Mouse (Mus musculus): ENCODE data around the gene Rabl3.

Gene Rabl3

GRCm38 (mm10) chr16:37546312-37546711 is 6.6 kb downstream of the Rabl3 start:
- CTCF ChIA-PET: no interaction called here

GRCm38 (mm10) chr16:37550266-37550665 is 10.6 kb downstream of the Rabl3 start:
- CTCF ChIA-PET: no interaction called here

- CTCF ChIA-PET: interaction anchor here (0.6 kb wide), 1 partner anchor 41 kb away, joined by 5 read pairs; no protein-coding TSS in a partner anchor
Measured at GRCm38 (mm10) chr16:37550981-37551380, 11.3 kb downstream of the Rabl3 start.

GRCm38 (mm10) chr16:37552824-37553223 is 13.1 kb downstream of the Rabl3 start:
- CTCF ChIA-PET: no interaction called here

- CTCF ChIA-PET: no interaction called here
Measured at GRCm38 (mm10) chr16:37562414-37562813, 22.7 kb downstream of the Rabl3 start.

- CTCF ChIA-PET: no interaction called here
Measured at GRCm38 (mm10) chr16:37562961-37563360, 23.3 kb downstream of the Rabl3 start.

GRCm38 (mm10) chr16:37565117-37565516 is 25.4 kb downstream of the Rabl3 start:
- CTCF ChIA-PET: no interaction called here

GRCm38 (mm10) chr16:37566107-37566506 is 26.4 kb downstream of the Rabl3 start:
- CTCF ChIA-PET: no interaction called here

- CTCF ChIA-PET: no interaction called here
Measured at GRCm38 (mm10) chr16:37567113-37568050, 27.7 kb downstream of the Rabl3 start.

GRCm38 (mm10) chr16:37571554-37571953 is 31.9 kb downstream of the Rabl3 start:
- CTCF ChIA-PET: no interaction called here

- CTCF ChIA-PET: interaction anchor here (0.6 kb wide), 2 partner anchors 13 to 43 kb away, joined by 3 to 9 read pairs; no protein-coding TSS in a partner anchor
Measured at GRCm38 (mm10) chr16:37572117-37572754, 32.6 kb downstream of the Rabl3 start.

GRCm38 (mm10) chr16:37573061-37573460 is 33.4 kb downstream of the Rabl3 start:
- CTCF ChIA-PET: no interaction called here

GRCm38 (mm10) chr16:37575325-37575724 is 35.6 kb downstream of the Rabl3 start:
- CTCF ChIA-PET: no interaction called here

GRCm38 (mm10) chr16:37579591-37579990 is 39.9 kb downstream of the Rabl3 start:
- CTCF ChIA-PET: no interaction called here

GRCm38 (mm10) chr16:37579994-37580393 is 40.3 kb downstream of the Rabl3 start, which contains the start of gene Hgd:
TSS of gene Hgd (plus strand) at chr16:37580153.
- CTCF ChIA-PET: no interaction called here

- CTCF ChIA-PET: no interaction called here
Measured at GRCm38 (mm10) chr16:37580651-37581050, 41.0 kb downstream of the Rabl3 start.

- CTCF ChIA-PET: no interaction called here
Measured at GRCm38 (mm10) chr16:37581901-37582300, 42.2 kb downstream of the Rabl3 start.

GRCm38 (mm10) chr16:37583306-37583705 is 43.6 kb downstream of the Rabl3 start:
- CTCF ChIA-PET: no interaction called here

- CTCF ChIA-PET: interaction anchor here (0.7 kb wide), 1 partner anchor 76 kb away, joined by 4 read pairs; no protein-coding TSS in a partner anchor
Measured at GRCm38 (mm10) chr16:37583801-37584200, 44.1 kb downstream of the Rabl3 start.

- CTCF ChIA-PET: interaction anchor here (0.7 kb wide), 1 partner anchor 75 kb away, joined by 4 read pairs; no protein-coding TSS in a partner anchor
Measured at GRCm38 (mm10) chr16:37584218-37585035, 44.7 kb downstream of the Rabl3 start.

GRCm38 (mm10) chr16:37585129-37585563 is 45.5 kb downstream of the Rabl3 start:
- CTCF ChIA-PET: no interaction called here

GRCm38 (mm10) chr16:37590921-37591320 is 51.2 kb downstream of the Rabl3 start:
- CTCF ChIA-PET: no interaction called here

All from spleen, embryonic (tissue).